Mouse (Mus musculus): ENCODE results near the gene Ckmt1.

The Ckmt1 gene

DNA sequence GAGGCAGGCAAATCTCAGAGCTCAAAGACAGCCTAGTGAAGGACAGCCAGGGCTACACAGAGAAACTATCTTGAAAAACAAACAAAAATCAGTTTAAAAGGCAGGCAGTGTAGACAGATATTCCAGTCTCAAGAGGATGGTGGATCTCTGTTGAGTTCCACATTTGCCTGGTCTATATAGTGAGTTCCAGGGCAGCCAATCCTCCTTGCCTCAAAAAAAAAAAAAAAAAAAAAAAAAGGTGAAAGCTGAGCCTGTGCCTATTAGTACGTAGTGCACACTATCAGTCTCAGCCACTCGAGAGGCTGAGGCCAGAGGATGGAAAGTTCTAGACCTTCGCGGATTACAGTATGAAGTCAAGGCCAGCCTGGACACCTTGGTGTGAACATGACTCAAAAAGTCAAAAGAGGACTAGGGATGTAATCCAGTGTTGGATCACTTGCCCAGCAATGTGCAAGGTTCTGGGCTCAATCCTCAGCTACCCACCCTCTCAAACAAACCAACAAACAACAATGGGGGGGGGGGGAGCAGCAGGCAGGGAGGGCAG is 55.4 kb downstream of the Ckmt1 start:
- in situ Hi-C loops (cut with MboI, MseI): no loop called here

All from T-helper 1 cell (primary cell).